Mouse (Mus musculus) heart, embryonic 15.5 days (tissue): ENCODE measurements at regions not wholly inside any gene's neighbourhood (a gene's known extent, or its start where the extent isn't known, plus 50 kb on each side); places are given as distances from the start of the nearest gene placed in this dataset.

Experiments used
- ATAC-seq: fragments of 200-750 bp; cut with Nextera tagmentation; replicated peaks from 2 replicates; pipeline ENCODE4 v1.8.0; 2017; ENCODE audit warnings: low read depth, moderate TSS enrichment; ENCODE audit not compliant: insufficient number of reproducible peaks, insufficient read depth, low FRiP score
- H3K27ac ChIP-seq: fragments of 300-500 bp; sonication (generic); 2 replicates; pipeline ENCODE4 v1.5.1; 2015; ENCODE audit warnings: mild to moderate bottlenecking, inconsistent platforms
- H3K27me3 ChIP-seq: fragments of 300-500 bp; sonication (generic); 2 replicates; pipeline ENCODE4 v1.6.1; 2015; ENCODE audit warnings: inconsistent platforms
- H3K36me3 ChIP-seq: fragments of 300-500 bp; sonication (generic); 2 replicates; pipeline ENCODE4 v1.6.1; 2015; ENCODE audit warnings: mild to moderate bottlenecking, inconsistent platforms
- H3K4me1 ChIP-seq: fragments of 300-500 bp; sonication (generic); replicated peaks from 2 replicates; pipeline ENCODE4 v1.6.1; 2015; ENCODE audit warnings: inconsistent platforms
- H3K4me2 ChIP-seq: fragments of 300-500 bp; sonication (generic); 2 replicates; pipeline ENCODE4 v1.6.1; 2015; ENCODE audit warnings: inconsistent platforms, mild to moderate bottlenecking, moderate library complexity
- H3K4me3 ChIP-seq: fragments of 300-500 bp; sonication (generic); 2 replicates; pipeline ENCODE4 v1.5.1; 2015; ENCODE audit warnings: mild to moderate bottlenecking, inconsistent platforms
- H3K9ac ChIP-seq: fragments of 300-500 bp; sonication (generic); 2 replicates; pipeline ENCODE4 v1.6.1; 2015; ENCODE audit warnings: mild to moderate bottlenecking, inconsistent platforms
- H3K9me3 ChIP-seq: fragments of 300-500 bp; sonication (generic); replicated peaks from 2 replicates; pipeline ENCODE4 v1.6.1; 2016; ENCODE audit warnings: inconsistent platforms
- WGBS: fragments of 180-500 bp; shearing (Covaris S2); methylation state at CpG from one replicate; pipeline ENCODE4 v1.1.7; 2015; ENCODE audit warnings: mixed read lengths; 5-methylcytosine and 5-hydroxymethylcytosine counted together

DNA sequence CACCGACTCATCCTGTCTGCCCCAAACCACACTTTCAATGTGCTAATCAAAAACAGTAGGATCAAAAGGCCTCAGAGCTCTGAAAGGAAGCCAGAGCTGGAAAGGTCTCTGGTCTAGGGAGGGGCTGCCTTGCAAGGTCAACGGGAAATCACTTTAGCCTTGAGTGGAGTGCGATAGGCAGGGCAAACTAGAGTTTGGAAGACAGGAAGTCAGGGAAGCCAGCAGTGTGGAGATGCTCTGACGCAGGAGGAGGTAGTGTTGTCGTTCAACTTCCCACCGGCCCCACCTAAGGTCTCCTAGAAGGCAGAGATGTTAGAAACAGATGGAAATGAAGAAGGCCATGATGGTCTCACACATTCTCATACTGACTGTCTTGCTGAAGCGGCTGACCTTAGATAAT is 52.0 kb upstream of the Trp53i11 start:
- Histone ChIP-seq H3K4me2 (no peak overlapping the region), H3K27me3 (no peaks in the 10 kb centered on the region), H3K27ac (peak overlapping the region; percentile 41), H3K9ac (no peak overlapping the region), H3K4me1 (peaks cover 6% of the 10 kb centered on the region), H3K9me3 (no peaks in the 10 kb centered on the region), H3K4me3 (no peak overlapping the region), H3K36me3 (no peaks in the 10 kb centered on the region)
- 32% methylated on average over 7 of the region's 7 CpGs for WGBS
- ATAC-seq = peak; percentile 23; the same call in 1 of the 2 replicates

DNA sequence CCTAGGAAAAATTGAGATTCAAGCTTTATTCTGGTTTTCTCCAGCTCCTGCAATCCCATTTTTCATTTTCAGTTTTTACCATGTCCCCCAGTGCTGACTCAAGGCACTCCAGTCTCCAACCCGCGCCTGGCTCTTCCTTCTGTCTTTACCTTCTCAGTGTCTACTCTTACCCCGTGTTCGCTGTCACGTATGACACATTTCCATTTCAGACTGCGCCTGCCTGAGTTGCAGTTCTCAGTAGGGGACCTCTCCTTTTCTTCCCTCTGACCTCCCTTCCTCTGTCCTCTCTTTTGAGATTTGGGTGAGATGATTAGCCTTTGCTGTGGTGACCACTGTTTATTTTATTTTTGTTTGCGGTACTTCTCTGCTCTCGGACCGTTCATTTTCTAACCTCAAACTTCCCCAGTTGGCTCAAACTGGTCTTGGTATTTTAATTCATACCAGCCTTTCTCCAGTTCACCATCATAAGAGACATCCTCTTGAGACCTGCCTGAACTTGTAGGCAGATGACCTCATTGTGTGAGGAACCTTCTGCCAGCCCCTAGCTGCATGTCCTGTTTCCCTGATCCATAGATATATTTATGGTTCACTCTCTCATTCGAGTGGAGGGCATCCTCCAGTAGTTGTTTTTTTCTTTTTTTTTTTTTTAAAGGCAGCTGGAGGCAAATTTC is 53.9 kb upstream of the Trp53i11 start:
- 72% methylated on average over 10 of the region's 10 CpGs for WGBS
- Histone ChIP-seq H3K4me3 (no peak overlapping the region), H3K9me3 (no peaks in the 10 kb centered on the region), H3K9ac (no peak overlapping the region), H3K4me1 (peaks cover 6% of the 10 kb centered on the region), H3K27ac (no peak overlapping the region), H3K4me2 (no peak overlapping the region), H3K27me3 (no peaks in the 10 kb centered on the region), H3K36me3 (no peaks in the 10 kb centered on the region)
- ATAC-seq = no peak

DNA sequence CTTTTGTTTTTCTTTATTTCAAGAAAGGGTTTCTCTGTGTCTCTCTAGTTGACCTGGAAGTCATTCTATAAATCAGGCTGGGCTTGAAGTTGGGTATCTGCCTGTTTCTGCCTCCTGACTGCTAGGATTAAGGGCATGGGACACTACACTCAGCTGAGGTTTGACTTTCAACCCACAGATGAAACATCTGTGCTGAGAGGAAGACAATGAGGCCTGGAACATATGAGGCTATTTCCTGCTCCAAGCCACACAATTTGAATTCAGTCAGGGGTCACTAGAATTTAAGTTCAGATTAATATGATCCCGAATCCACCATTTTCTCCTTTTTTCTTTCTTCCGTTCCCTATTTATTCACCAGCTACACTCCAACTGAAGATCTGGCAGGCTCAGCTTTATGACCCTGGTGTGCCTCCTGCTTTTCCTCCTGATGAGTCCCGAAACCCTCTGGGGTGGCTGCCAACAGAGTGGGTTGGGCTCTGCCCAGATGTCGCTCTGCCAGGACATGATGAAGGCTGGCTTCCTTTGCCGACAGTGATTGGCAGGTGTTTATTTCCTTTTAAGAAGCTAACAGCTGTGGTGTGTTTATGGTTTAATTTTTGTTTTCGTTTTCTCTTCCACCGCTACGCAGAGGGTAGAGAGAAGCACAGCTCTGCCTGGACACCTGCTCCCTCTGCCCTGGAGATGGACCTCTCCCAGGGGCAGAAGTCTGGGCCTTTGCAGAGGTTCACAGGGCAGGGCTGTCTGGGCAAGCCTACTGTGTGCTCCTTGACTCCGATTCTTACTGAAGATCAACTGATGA is 55.3 kb upstream of the Trp53i11 start:
- no peak for ATAC-seq
- no peak overlapping the region for H3K4me2 ChIP-seq
- H3K4me3 ChIP-seq = no peak overlapping the region
- peak overlapping the region; percentile 61 for H3K27ac ChIP-seq
- WGBS = 40% methylated on average over 9 of the region's 9 CpGs
- H3K9ac ChIP-seq = no peak overlapping the region
- H3K36me3 ChIP-seq = no peaks in the 10 kb centered on the region
- H3K27me3 ChIP-seq = no peaks in the 10 kb centered on the region
- H3K4me1 ChIP-seq = peaks cover 7% of the 10 kb centered on the region
- H3K9me3 ChIP-seq = no peaks in the 10 kb centered on the region

GRCm38 (mm10) chr2:93131236-93131635 is 56.1 kb upstream of the Trp53i11 start:
- Histone ChIP-seq H3K36me3 (no peaks in the 10 kb centered on the region), H3K4me2 (no peak overlapping the region), H3K9ac (no peak overlapping the region), H3K27ac (peak overlapping the region; percentile 61; the same call in 1 of the 2 replicates), H3K9me3 (no peaks in the 10 kb centered on the region), H3K4me1 (peaks cover 14% of the 10 kb centered on the region), H3K27me3 (no peaks in the 10 kb centered on the region), H3K4me3 (no peak overlapping the region)
- WGBS = 69% methylated on average over 9 of the region's 9 CpGs
- ATAC-seq = no peak

DNA sequence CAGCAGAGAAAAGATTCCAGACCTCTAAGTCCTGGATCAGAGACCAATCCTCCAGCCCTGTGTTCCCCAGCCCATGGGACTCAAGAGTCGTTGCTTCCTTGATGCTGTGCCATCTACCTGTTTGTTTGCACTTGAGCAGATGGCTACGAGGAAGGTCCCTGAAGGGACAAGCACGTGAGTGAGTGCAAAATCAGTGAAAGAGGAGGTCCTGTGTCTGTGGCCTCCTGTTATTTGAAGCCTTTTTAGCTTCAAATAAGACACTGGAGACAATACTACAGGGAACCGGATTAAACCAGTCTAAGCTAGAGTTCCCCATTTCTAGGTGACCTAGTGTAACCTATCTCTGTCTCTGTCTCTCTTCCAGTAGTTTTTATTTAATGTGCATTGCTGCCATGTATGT is 58.2 kb upstream of the Trp53i11 start:
- peaks cover 14% of the 10 kb centered on the region for H3K4me1 ChIP-seq
- H3K36me3 ChIP-seq = no peaks in the 10 kb centered on the region
- WGBS = 59% methylated on average over 4 of the region's 4 CpGs
- ATAC-seq = no peak
- H3K9me3 ChIP-seq = no peaks in the 10 kb centered on the region
- no peak overlapping the region for H3K9ac ChIP-seq
- H3K27ac ChIP-seq = no peak overlapping the region
- no peak overlapping the region for H3K4me2 ChIP-seq
- H3K4me3 ChIP-seq = no peak overlapping the region
- H3K27me3 ChIP-seq = no peaks in the 10 kb centered on the region

DNA sequence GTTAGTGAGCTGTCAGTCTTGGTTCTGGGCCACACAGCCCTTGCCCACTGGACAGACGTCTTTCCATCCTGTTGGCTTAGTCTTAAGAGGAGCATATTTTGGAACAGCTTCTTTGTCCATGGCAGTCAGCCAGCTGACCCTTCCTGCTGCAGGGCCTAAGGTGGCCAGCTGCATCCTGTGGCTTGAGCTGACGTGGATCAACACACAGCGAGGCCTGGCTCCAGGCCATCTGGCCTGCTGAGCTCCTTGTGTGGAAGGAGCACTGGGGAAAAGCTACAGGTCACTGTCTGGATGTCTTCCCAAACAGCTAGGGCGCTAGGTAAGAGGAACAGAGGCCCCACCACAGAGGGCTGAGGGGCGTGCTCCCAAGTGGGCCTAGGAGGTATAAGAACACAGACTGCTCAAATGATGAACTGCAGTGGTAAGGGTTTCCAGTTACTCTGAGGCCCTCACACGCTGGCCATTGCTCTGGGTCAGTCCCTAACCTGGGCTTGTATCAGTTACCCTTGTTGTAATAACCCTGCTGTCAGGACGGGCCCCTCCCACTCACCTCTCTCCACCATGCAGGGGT is 60.7 kb upstream of the Trp53i11 start:
- H3K36me3 ChIP-seq = no peaks in the 10 kb centered on the region
- H3K4me2 ChIP-seq = no peak overlapping the region
- H3K9me3 ChIP-seq = no peaks in the 10 kb centered on the region
- WGBS = 33% methylated on average over 7 of the region's 7 CpGs
- peak overlapping the region; percentile 50 for H3K27ac ChIP-seq
- ATAC-seq = peak; percentile 77
- H3K27me3 ChIP-seq = no peaks in the 10 kb centered on the region
- peaks cover 8% of the 10 kb centered on the region for H3K4me1 ChIP-seq
- H3K4me3 ChIP-seq = no peak overlapping the region
- no peak overlapping the region for H3K9ac ChIP-seq

- Histone ChIP-seq H3K36me3 (no peaks in the 10 kb centered on the region), H3K4me1 (peaks cover 8% of the 10 kb centered on the region), H3K9me3 (no peaks in the 10 kb centered on the region), H3K4me3 (no peak overlapping the region), H3K27ac (0 out of 2 replicates have a peak overlapping the region, but pooled peaks have one; percentile 39), H3K4me2 (no peak overlapping the region), H3K9ac (no peak overlapping the region), H3K27me3 (no peaks in the 10 kb centered on the region)
- no peak for ATAC-seq
- 62% methylated on average over 7 of the region's 7 CpGs for WGBS
These were observed 61.2 kb upstream of the Trp53i11 start for GRCm38 (mm10) chr2:93126112-93126511.

DNA sequence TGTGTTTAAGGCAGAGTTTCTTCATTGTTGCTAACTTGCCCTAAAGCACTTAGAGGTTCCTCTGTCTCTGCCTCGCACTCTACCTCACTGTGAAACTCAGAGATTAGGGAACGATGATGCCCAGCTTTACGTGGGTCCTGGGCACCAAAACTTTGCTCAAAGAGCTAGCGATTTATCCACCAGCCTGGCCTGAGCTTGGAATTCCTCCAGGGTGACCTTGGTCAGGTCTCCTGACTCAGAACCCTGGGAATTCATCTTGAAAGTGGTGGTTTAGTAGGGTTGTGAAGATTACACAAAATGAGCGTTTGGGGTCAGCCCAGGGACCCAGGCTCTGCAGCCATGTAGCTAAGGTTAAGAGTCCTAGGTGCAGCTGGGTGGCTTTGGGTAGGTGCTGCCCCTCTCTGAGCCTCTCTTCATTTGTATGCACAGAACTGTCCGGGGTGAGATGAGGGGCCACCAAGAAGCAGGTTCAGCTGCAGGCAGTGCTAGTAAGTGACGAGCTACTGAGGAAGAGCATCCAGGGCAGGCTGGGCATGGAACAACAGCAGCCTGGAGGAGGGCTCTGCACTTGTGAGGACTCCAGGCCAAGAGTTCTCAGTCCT is 62.4 kb upstream of the Trp53i11 start:
- no peak overlapping the region for H3K9ac ChIP-seq
- H3K9me3 ChIP-seq = no peaks in the 10 kb centered on the region
- no peak overlapping the region for H3K27ac ChIP-seq
- H3K4me1 ChIP-seq = peaks cover 10% of the 10 kb centered on the region
- no peaks in the 10 kb centered on the region for H3K36me3 ChIP-seq
- no peak overlapping the region for H3K4me2 ChIP-seq
- WGBS = 78% methylated on average over 7 of the region's 7 CpGs
- no peaks in the 10 kb centered on the region for H3K27me3 ChIP-seq
- ATAC-seq = no peak
- H3K4me3 ChIP-seq = no peak overlapping the region

- no peak overlapping the region for H3K27ac ChIP-seq
- 80% methylated on average over 11 of the region's 11 CpGs for WGBS
- ATAC-seq = no peak
These were observed 63.5 kb upstream of the Trp53i11 start for GRCm38 (mm10) chr2:93123829-93124228.

GRCm38 (mm10) chr2:93120386-93120785 is 67.0 kb upstream of the Trp53i11 start:
- no peak for ATAC-seq
- Histone ChIP-seq H3K4me1 (0 out of 2 replicates have a peak, but pooled peaks cover 2% of the 10 kb centered on the region), H3K36me3 (no peaks in the 10 kb centered on the region), H3K9me3 (no peaks in the 10 kb centered on the region), H3K27me3 (no peaks in the 10 kb centered on the region), H3K27ac (no peak overlapping the region), H3K4me3 (no peak overlapping the region), H3K9ac (no peak overlapping the region), H3K4me2 (no peak overlapping the region)
- WGBS = 73% methylated on average over 13 of the region's 13 CpGs

More at GRCm38 (mm10) chr2:93123829-93124228, 63.5 kb upstream of the Trp53i11 start:
- H3K9me3 ChIP-seq = no peaks in the 10 kb centered on the region
- peaks cover 10% of the 10 kb centered on the region for H3K4me1 ChIP-seq
- no peak overlapping the region for H3K4me3 ChIP-seq
- no peak overlapping the region for H3K4me2 ChIP-seq
- H3K9ac ChIP-seq = no peak overlapping the region
- H3K36me3 ChIP-seq = no peaks in the 10 kb centered on the region
- no peaks in the 10 kb centered on the region for H3K27me3 ChIP-seq

DNA sequence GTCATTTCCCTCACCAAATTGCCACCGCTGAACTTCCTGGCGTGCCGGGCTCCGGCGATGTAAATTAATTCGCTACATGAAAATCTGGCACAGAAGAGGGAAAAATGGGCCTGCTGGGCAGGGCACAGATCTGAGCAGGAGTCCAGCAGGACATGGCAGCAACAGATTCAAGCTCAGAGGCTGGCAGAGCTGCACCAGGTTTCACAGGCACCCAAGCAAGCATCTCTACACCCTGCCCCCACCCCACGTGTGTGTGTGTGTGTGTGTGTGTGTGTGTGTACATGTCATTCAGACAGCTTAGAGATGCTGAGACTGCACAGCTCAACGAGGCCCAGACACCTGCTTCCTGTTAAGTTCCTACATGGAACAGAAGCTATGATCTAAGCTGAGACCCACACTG is 68.3 kb upstream of the Trp53i11 start:
- no peaks in the 10 kb centered on the region for H3K27me3 ChIP-seq
- no peaks in the 10 kb centered on the region for H3K9me3 ChIP-seq
- no peak overlapping the region for H3K4me3 ChIP-seq
- 75% methylated on average over 8 of the region's 8 CpGs for WGBS
- H3K4me1 ChIP-seq = peaks cover 2% of the 10 kb centered on the region; the same call in 1 of the 2 replicates
- H3K36me3 ChIP-seq = no peaks in the 10 kb centered on the region
- H3K4me2 ChIP-seq = no peak overlapping the region
- ATAC-seq = peak; percentile 19; the same call in 1 of the 2 replicates
- H3K9ac ChIP-seq = no peak overlapping the region
- no peak overlapping the region for H3K27ac ChIP-seq
